ENCODE assay signal across 19 mouse cellular contexts in genomic region chrX:48155489-48155888, GRCm38 (mm10). TPM values are rescaled to one million over a fixed set of nuclear protein-coding genes. Genes with fewer than 3 reads are reported as not detected.
"Had no signal": no experiment of that assay in that cellular context is flagged by ENCODE, and none has a peak within 500 bp of the region (broad histone marks: within the 10 kb centered on the region; RNA-seq: fewer than 3 reads in every experiment).

No protein-coding gene starts in this region.

- H3K9ac ChIP-seq: lung, embryonic 14.5 days; midbrain, embryonic 12.5 days; neural tube, embryonic 13.5 days; neural tube, embryonic 15.5 days had no signal

- H3K4me3 ChIP-seq: midbrain, embryonic 10.5 days; midbrain, embryonic 12.5 days; myocyte; neural tube, embryonic 13.5 days; neural tube, embryonic 15.5 days had no signal

- H3K4me1 ChIP-seq: midbrain, embryonic 10.5 days; midbrain, embryonic 12.5 days; neural tube, embryonic 13.5 days; neural tube, embryonic 15.5 days had no signal

- H3K27me3 ChIP-seq: midbrain, embryonic 12.5 days; neural tube, embryonic 13.5 days; neural tube, embryonic 15.5 days had no signal

- H3K9me3 ChIP-seq: midbrain, embryonic 10.5 days; midbrain, embryonic 12.5 days; neural tube, embryonic 13.5 days; neural tube, embryonic 15.5 days had no signal

- DNase-seq: lung, adult 18-20 months; lung, embryonic 14.5 days; lung, postnatal 10 days; lung, postnatal 4 days; midbrain, embryonic 14.5 days; retina, postnatal 1 day; right cerebral cortex, postnatal 25 days; right cerebral cortex, postnatal 4 days; spleen, adult 18-20 months; thymus, adult 2 months; thymus, postnatal 25 days; thymus, postnatal 4 days had no signal

- H3K4me2 ChIP-seq: lung, embryonic 14.5 days; midbrain, embryonic 12.5 days; neural tube, embryonic 13.5 days; neural tube, embryonic 15.5 days had no signal

- H3K27ac ChIP-seq: midbrain, embryonic 10.5 days; midbrain, embryonic 12.5 days; neural tube, embryonic 13.5 days; neural tube, embryonic 15.5 days had no signal

- ATAC-seq: midbrain, embryonic 16.5 days had no signal

- H3K36me3 ChIP-seq: midbrain, embryonic 10.5 days; midbrain, embryonic 12.5 days; neural tube, embryonic 13.5 days; neural tube, embryonic 15.5 days had no signal

RNA-seq across cellular contexts. Expression of gene Sash3, which starts 9.3 kb away (rescaled TPM):
- polyA plus RNA-seq: myocyte had no signal

RNA-seq across cellular contexts. Expression of gene Xpnpep2, which starts 47.0 kb away (rescaled TPM):
- total RNA-seq: megakaryocyte, adult 5-6 weeks had no signal
